ENCODE assay signal across 23 mouse cellular contexts in the genomic region with DNA sequence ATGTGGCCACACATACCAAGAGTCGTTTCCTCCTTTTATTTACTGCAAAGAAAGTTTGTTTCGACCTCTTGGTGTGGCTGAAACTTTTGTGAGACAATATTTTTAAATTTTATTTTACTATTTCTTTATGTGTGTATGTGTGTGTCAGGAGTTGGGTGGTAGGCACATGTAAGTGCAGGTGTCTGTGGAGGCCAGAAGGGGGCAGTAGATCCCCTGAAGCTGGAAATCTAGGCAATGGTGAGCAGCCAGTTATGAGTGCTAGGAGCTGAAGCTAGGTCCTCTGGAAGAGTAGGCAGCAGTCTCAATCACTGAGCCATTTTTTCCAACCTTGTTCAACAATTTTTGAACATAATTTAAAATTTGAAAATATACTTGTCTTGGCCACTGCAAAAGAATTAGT. TPM values are rescaled to one million over a fixed set of nuclear protein-coding genes. Genes with fewer than 3 reads are reported as not detected.
DNase-seq lines count a peak whose midpoint lies in the region; ATAC-seq and TF ChIP-seq lines count a peak whose summit lies in the region.
"Had no signal": no experiment of that assay in that cellular context is flagged by ENCODE, and none has a peak within 500 bp of the region (broad histone marks: within the 10 kb centered on the region; RNA-seq: fewer than 3 reads in every experiment).

No protein-coding gene starts in this region.

- no peak for TF ChIP-seq EP300 in liver, embryonic 14.5 days (IDR thresholded peaks at IDR 0.05; ENCODE audit: low read depth)

- 54% methylated on average over 2 of the region's 2 CpGs for WGBS in liver, embryonic 14.5 days (ENCODE audit: insufficient replicate concordance)
- WGBS in liver, embryonic 11.5 days = 73% methylated on average over 2 of the region's 2 CpGs

- no peak overlapping the region for H3K27ac ChIP-seq in liver, embryonic 14.5 days
- no peak overlapping the region for H3K27ac ChIP-seq in liver, embryonic 11.5 days (ENCODE audit: low read depth, low read length)
- H3K27ac ChIP-seq: embryonic facial prominence, embryonic 12.5 days; forebrain, embryonic 13.5 days; heart, embryonic 15.5 days; hindbrain, embryonic 14.5 days; limb, embryonic 13.5 days; neural tube, embryonic 15.5 days had no signal

- H3K36me3 ChIP-seq in liver, embryonic 14.5 days (replicated peaks; ENCODE audit: control insufficient read depth, insufficient read depth, low read depth) = no peaks in the 10 kb centered on the region
- no peaks in the 10 kb centered on the region for H3K36me3 ChIP-seq in liver, embryonic 11.5 days (ENCODE audit: control insufficient read depth, insufficient read depth, low read length)
- H3K36me3 ChIP-seq in E14TG2a.4 (ENCODE audit: insufficient read depth, low read length) = no peaks in the 10 kb centered on the region
- H3K36me3 ChIP-seq: embryonic facial prominence, embryonic 12.5 days; heart, embryonic 15.5 days; limb, embryonic 13.5 days had no signal

- peak; percentile 51 for TF ChIP-seq CTCF in liver, embryonic 14.5 days (IDR thresholded peaks at IDR 0.05; ENCODE audit: low read depth)
- TF ChIP-seq CTCF in E14TG2a.4 (conservative IDR thresholded peaks at IDR 0.05; ENCODE audit: low read length) = peak; percentile 34

- no peaks in the 10 kb centered on the region for H3K4me1 ChIP-seq in liver, embryonic 14.5 days (replicated peaks; ENCODE audit: control insufficient read depth in 2 of 2, insufficient read depth in 2 of 2, low read length in 1 of 2)
- no peaks in the 10 kb centered on the region for H3K4me1 ChIP-seq in liver, embryonic 11.5 days (replicated peaks; ENCODE audit: control insufficient read depth, insufficient read depth, low read length)
- H3K4me1 ChIP-seq in E14TG2a.4 (replicated peaks; ENCODE audit: low read depth, low read length) = no peaks in the 10 kb centered on the region
- H3K4me1 ChIP-seq: embryonic facial prominence, embryonic 12.5 days; forebrain, embryonic 13.5 days; heart, embryonic 15.5 days; limb, embryonic 13.5 days; neural tube, embryonic 15.5 days had no signal

- no peak overlapping the region for H3K9ac ChIP-seq in liver, embryonic 14.5 days (replicated peaks)
- no peak overlapping the region for H3K9ac ChIP-seq in liver, embryonic 11.5 days (ENCODE audit: low read depth, low read length)
- H3K9ac ChIP-seq: embryonic facial prominence, embryonic 12.5 days; forebrain, embryonic 13.5 days; heart, embryonic 15.5 days; hindbrain, embryonic 14.5 days; limb, embryonic 13.5 days; neural tube, embryonic 15.5 days had no signal

- no peaks in the 10 kb centered on the region for H3K9me3 ChIP-seq in liver, embryonic 14.5 days (ENCODE audit: control insufficient read depth, low read length)
- H3K9me3 ChIP-seq in liver, embryonic 11.5 days (ENCODE audit: control insufficient read depth, low read length) = no peaks in the 10 kb centered on the region
- peaks cover 9% of the 10 kb centered on the region for H3K9me3 ChIP-seq in E14TG2a.4 (ENCODE audit: low read length)
- H3K9me3 ChIP-seq: embryonic facial prominence, embryonic 12.5 days; forebrain, embryonic 13.5 days; heart, embryonic 15.5 days; limb, embryonic 13.5 days; neural tube, embryonic 15.5 days had no signal

- no peaks in the 10 kb centered on the region for H3K27me3 ChIP-seq in liver, embryonic 14.5 days (ENCODE audit: control insufficient read depth, insufficient read depth, low read length)
- H3K27me3 ChIP-seq in liver, embryonic 11.5 days (replicated peaks; ENCODE audit: control insufficient read depth, insufficient read depth, low read length) = no peaks in the 10 kb centered on the region
- 0 out of 2 replicates have a peak, but pooled peaks cover 4% of the 10 kb centered on the region for H3K27me3 ChIP-seq in E14TG2a.4 (ENCODE audit: insufficient read depth, low read length)
- H3K27me3 ChIP-seq: embryonic facial prominence, embryonic 12.5 days; forebrain, embryonic 13.5 days; limb, embryonic 13.5 days; neural tube, embryonic 15.5 days had no signal

- no peak for ATAC-seq in liver, embryonic 14.5 days (ENCODE audit: insufficient read depth)
- no peak for ATAC-seq in liver, embryonic 11.5 days (replicated peaks; ENCODE audit: low FRiP score)
- ATAC-seq: forebrain, embryonic 13.5 days; inflammation-experienced regulatory T-cells, adult 6 months had no signal

- no peak overlapping the region for H3K4me2 ChIP-seq in liver, embryonic 14.5 days (ENCODE audit: low read depth)
- no peak overlapping the region for H3K4me2 ChIP-seq in liver, embryonic 11.5 days
- H3K4me2 ChIP-seq: embryonic facial prominence, embryonic 12.5 days; forebrain, embryonic 13.5 days; heart, embryonic 15.5 days; hindbrain, embryonic 14.5 days; limb, embryonic 13.5 days; midbrain, embryonic 11.5 days; neural tube, embryonic 15.5 days had no signal

- DNase-seq in liver, embryonic 14.5 days (ENCODE audit: low read depth in 3 of 3, low spot score in 3 of 3) = no peak
- DNase-seq in liver, embryonic 11.5 days (ENCODE audit: low spot score) = no peak
- DNase-seq in MEL-GATA-1-ER (ENCODE audit: extremely low read depth, low read depth) = peak; percentile 10
- DNase-seq in urinary bladder, postnatal 4 days (ENCODE audit: low spot score in 2 of 2) = no peak
- DNase-seq in lung, adult 18-20 months = no peak
- DNase-seq in ovary, postnatal 14 days (ENCODE audit: low spot score) = no peak
- DNase-seq: cerebellum, adult 11-12 months; cerebellum, postnatal 14 days; heart, postnatal 4 days; kidney, adult 9 months; kidney, postnatal 25 days; lung, adult 2 months; lung, postnatal 14 days; thymus, postnatal 14 days had no signal

- H3K4me3 ChIP-seq in liver, embryonic 14.5 days (ENCODE audit: insufficient read depth in 1 of 2, low read depth in 2 of 2, low read length in 2 of 2) = no peak overlapping the region
- no peak overlapping the region for H3K4me3 ChIP-seq in liver, embryonic 11.5 days (ENCODE audit: low read depth, low read length)
- no peak overlapping the region for H3K4me3 ChIP-seq in E14TG2a.4 (replicated peaks; ENCODE audit: low read length)
- H3K4me3 ChIP-seq: embryonic facial prominence, embryonic 12.5 days; forebrain, embryonic 13.5 days; heart, embryonic 15.5 days; limb, embryonic 13.5 days; neural tube, embryonic 15.5 days had no signal

RNA-seq across cellular contexts. Expression of a gene that starts 9.6 kb away (rescaled TPM):
- 0.03 and 0.08 TPM in 2 replicates for polyA plus RNA-seq in liver, embryonic 14.5 days (2012; rRNA removed)
- polyA plus RNA-seq in liver, embryonic 14.5 days (2014; fragmentation: Nextera tagmentation; extraction: Ambion mirVana) = 0.11 and 0.18 TPM in 2 replicates
- 2.3 and 3.5 TPM in 2 replicates for polyA plus RNA-seq in liver, embryonic 11.5 days (2014; fragmentation: Nextera tagmentation; extraction: Ambion mirVana)

RNA-seq across cellular contexts. Expression of a gene that starts 55.3 kb away (rescaled TPM):
- 7.0 and 7.9 TPM in 2 replicates for polyA plus RNA-seq in liver, embryonic 14.5 days (2012; rRNA removed)
- polyA plus RNA-seq in liver, embryonic 14.5 days (2014; fragmentation: Nextera tagmentation; extraction: Ambion mirVana) = 22.2 and 23.3 TPM in 2 replicates
- polyA plus RNA-seq in liver, embryonic 11.5 days (2014; fragmentation: Nextera tagmentation; extraction: Ambion mirVana) = 40.2 and 44.2 TPM in 2 replicates
